Mouse (Mus musculus): ENCODE results near the gene Hlcs. TPM values are rescaled to one million over a fixed set of nuclear protein-coding genes. Genes with fewer than 3 reads are reported as not detected.

Gene Hlcs
- total and polyA plus RNA-seq, 3 experiments = 2.1 to 15.5 (median 3.1) TPM

- H3K27me3 ChIP-seq (ENCODE audit: insufficient read depth, low read length) = no peaks in the 10 kb centered on the region
- H3K4me1 ChIP-seq (ENCODE audit: insufficient read depth, low read depth, low read length) = no peaks in the 10 kb centered on the region
- H3K9me3 ChIP-seq (replicated peaks) = no peaks in the 10 kb centered on the region
- DNase-seq (ENCODE audit: low spot score) (no peak), ATAC-seq (ENCODE audit: extremely low read depth, insufficient number of reproducible peaks, low FRiP score, poor library complexity, severe bottlenecking) (no peak)
- no peak for TF ChIP-seq GATA1 (IDR thresholded peaks at IDR 0.05; ENCODE audit: borderline replicate concordance, low read length)
- no peak overlapping the region for H3K4me3 ChIP-seq (ENCODE audit: low read depth, low read length)
- H3K36me3 ChIP-seq (replicated peaks) = peaks cover 67% of the 10 kb centered on the region
Observed at GRCm38 (mm10) chr16:94264611-94265010, 48.8 kb downstream of the Hlcs start.

GRCm38 (mm10) chr16:94262501-94262900 lies 50.9 kb downstream of the Hlcs start:
- peaks cover 65% of the 10 kb centered on the region for H3K36me3 ChIP-seq (replicated peaks)
- no peak for ATAC-seq (ENCODE audit: extremely low read depth, insufficient number of reproducible peaks, low FRiP score, poor library complexity, severe bottlenecking)

GRCm38 (mm10) chr16:94260938-94261630 lies 52.3 kb downstream of the Hlcs start:
- Histone ChIP-seq H3K4me3 (ENCODE audit: low read depth, low read length) (no peak overlapping the region), H3K9me3 (replicated peaks) (no peaks in the 10 kb centered on the region), H3K4me1 (ENCODE audit: insufficient read depth, low read depth, low read length) (peaks cover 2% of the 10 kb centered on the region; the same call in 1 of the 2 replicates), H3K27me3 (ENCODE audit: insufficient read depth, low read length) (no peaks in the 10 kb centered on the region), H3K36me3 (replicated peaks) (peaks cover 58% of the 10 kb centered on the region)
- ATAC-seq (ENCODE audit: extremely low read depth, insufficient number of reproducible peaks, low FRiP score, poor library complexity, severe bottlenecking) (no peak), DNase-seq (ENCODE audit: low spot score) (no peak)
- TF ChIP-seq GATA2 (IDR thresholded peaks at IDR 0.05; ENCODE audit: borderline replicate concordance, low read depth, low read length) = no peak
- TF ChIP-seq CTCF (IDR thresholded peaks at IDR 0.05; ENCODE audit: low read depth, low read length) = no peak
- TF ChIP-seq POLR2AphosphoS5 (IDR thresholded peaks at IDR 0.05; ENCODE audit: insufficient replicate concordance, low read depth, low read length) = no peak
- TF ChIP-seq GATA1 (IDR thresholded peaks at IDR 0.05; ENCODE audit: borderline replicate concordance, low read length) = no peak

More at GRCm38 (mm10) chr16:94262501-94262900, 50.9 kb downstream of the Hlcs start:
- Histone ChIP-seq H3K4me3 (ENCODE audit: low read depth, low read length) (no peak overlapping the region), H3K4me1 (ENCODE audit: insufficient read depth, low read depth, low read length) (peaks cover 2% of the 10 kb centered on the region; the same call in 1 of the 2 replicates), H3K27me3 (ENCODE audit: insufficient read depth, low read length) (no peaks in the 10 kb centered on the region), H3K9me3 (replicated peaks) (no peaks in the 10 kb centered on the region)
- DNase-seq (ENCODE audit: low spot score) = no peak
- TF ChIP-seq CTCF (IDR thresholded peaks at IDR 0.05; ENCODE audit: low read depth, low read length) (no peak), POLR2AphosphoS5 (IDR thresholded peaks at IDR 0.05; ENCODE audit: insufficient replicate concordance, low read depth, low read length) (no peak), GATA1 (IDR thresholded peaks at IDR 0.05; ENCODE audit: borderline replicate concordance, low read length) (no peak), TAL1 (conservative IDR thresholded peaks at IDR 0.05; ENCODE audit: low read depth, low read length) (no peak), GATA2 (IDR thresholded peaks at IDR 0.05; ENCODE audit: borderline replicate concordance, low read depth, low read length) (no peak)

DNA sequence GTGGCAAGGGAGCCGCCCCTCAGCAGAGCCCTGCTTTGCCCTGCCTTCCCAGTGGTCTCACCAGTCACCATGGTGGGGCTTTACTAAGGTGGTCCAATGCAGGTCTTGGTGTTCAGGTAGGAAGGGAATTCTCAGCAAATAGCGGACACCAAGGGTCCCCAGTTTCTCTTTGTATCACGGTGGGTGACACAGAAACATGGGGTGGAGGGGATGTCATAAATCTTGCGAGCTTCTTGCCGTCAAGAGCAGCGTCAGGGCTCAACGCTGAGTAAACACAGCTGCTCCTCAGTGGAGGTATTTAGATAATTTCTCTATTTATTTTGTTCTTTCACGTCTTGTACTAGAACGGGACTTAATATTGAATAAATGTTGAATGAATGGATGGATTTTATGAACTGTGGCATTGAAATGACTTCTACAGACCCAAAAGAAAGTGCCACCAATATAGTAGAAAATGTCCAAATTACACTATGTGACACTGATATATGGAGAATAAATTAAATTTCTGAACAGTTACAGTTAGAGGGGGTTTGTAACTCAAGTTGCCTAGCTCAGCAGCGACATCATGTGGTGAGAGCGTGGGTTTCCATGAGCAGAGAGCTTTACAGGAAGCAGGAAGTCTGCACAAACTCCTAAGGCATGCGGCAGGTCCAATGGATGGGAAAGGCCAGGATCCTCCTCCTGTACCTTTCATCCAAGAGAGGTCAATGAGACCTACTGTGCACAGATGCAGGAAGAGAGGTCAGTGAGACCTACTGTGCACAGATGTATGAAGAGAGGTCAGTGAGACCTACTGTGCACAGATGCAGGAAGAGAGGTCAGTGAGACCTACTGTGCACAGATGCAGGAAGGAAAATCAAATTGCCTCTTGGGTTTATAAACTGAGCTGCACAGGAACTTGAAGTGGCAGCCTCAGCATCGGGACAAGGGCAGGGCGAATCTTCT lies 54.7 kb downstream of the Hlcs start:
- Histone ChIP-seq H3K27me3 (ENCODE audit: insufficient read depth, low read length) (no peaks in the 10 kb centered on the region), H3K4me3 (ENCODE audit: low read depth, low read length) (no peak overlapping the region), H3K36me3 (replicated peaks) (peaks cover 46% of the 10 kb centered on the region), H3K9me3 (replicated peaks) (no peaks in the 10 kb centered on the region), H3K4me1 (ENCODE audit: insufficient read depth, low read depth, low read length) (peaks cover 2% of the 10 kb centered on the region; the same call in 1 of the 2 replicates)
- DNase-seq (ENCODE audit: low spot score) = peak; percentile 54
- no peak for TF ChIP-seq POLR2AphosphoS5 (IDR thresholded peaks at IDR 0.05; ENCODE audit: insufficient replicate concordance, low read depth, low read length)
- TF ChIP-seq CTCF (IDR thresholded peaks at IDR 0.05; ENCODE audit: low read depth, low read length) = peak; percentile 80
- ATAC-seq (ENCODE audit: extremely low read depth, insufficient number of reproducible peaks, low FRiP score, poor library complexity, severe bottlenecking) = peak; percentile 63

DNA sequence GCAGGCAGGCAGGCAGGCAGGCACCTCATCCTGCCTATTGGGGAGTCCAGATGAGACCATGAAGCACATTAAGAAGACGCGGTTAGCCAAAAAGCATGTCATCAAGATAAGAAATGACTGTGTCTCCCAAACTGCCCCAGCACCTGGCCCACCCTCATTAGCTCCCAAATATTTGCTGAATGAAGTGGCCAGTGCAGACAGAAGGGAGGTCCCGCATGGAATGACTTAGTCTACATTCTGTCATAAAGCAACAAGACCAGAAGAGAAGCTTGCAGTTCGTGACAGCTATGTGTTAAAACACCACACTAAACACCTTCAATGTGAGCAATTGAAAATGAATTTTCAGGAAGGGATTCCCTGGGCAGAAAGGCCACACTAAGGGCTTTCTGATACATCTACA lies 57.8 kb downstream of the Hlcs start:
- no peaks in the 10 kb centered on the region for H3K9me3 ChIP-seq (replicated peaks)
- peaks cover 25% of the 10 kb centered on the region for H3K36me3 ChIP-seq (replicated peaks)
- H3K4me3 ChIP-seq (ENCODE audit: low read depth, low read length) = no peak overlapping the region
- H3K27me3 ChIP-seq (ENCODE audit: insufficient read depth, low read length) = no peaks in the 10 kb centered on the region
- ATAC-seq (ENCODE audit: extremely low read depth, insufficient number of reproducible peaks, low FRiP score, poor library complexity, severe bottlenecking) (no peak), DNase-seq (ENCODE audit: low spot score) (no peak)
- no peak for TF ChIP-seq TAL1 (conservative IDR thresholded peaks at IDR 0.05; ENCODE audit: low read depth, low read length)
- no peak for TF ChIP-seq GATA2 (IDR thresholded peaks at IDR 0.05; ENCODE audit: borderline replicate concordance, low read depth, low read length)
- TF ChIP-seq POLR2AphosphoS5 (IDR thresholded peaks at IDR 0.05; ENCODE audit: insufficient replicate concordance, low read depth, low read length) = no peak
- no peak for TF ChIP-seq CTCF (IDR thresholded peaks at IDR 0.05; ENCODE audit: low read depth, low read length)
- no peak for TF ChIP-seq GATA1 (IDR thresholded peaks at IDR 0.05; ENCODE audit: borderline replicate concordance, low read length)
- peaks cover 2% of the 10 kb centered on the region; the same call in 1 of the 2 replicates for H3K4me1 ChIP-seq (ENCODE audit: insufficient read depth, low read depth, low read length)

GRCm38 (mm10) chr16:94255035-94255434 lies 58.3 kb downstream of the Hlcs start:
- ATAC-seq (ENCODE audit: extremely low read depth, insufficient number of reproducible peaks, low FRiP score, poor library complexity, severe bottlenecking) = no peak
- TF ChIP-seq TAL1 (conservative IDR thresholded peaks at IDR 0.05; ENCODE audit: low read depth, low read length) (no peak), GATA1 (IDR thresholded peaks at IDR 0.05; ENCODE audit: borderline replicate concordance, low read length) (no peak), POLR2AphosphoS5 (IDR thresholded peaks at IDR 0.05; ENCODE audit: insufficient replicate concordance, low read depth, low read length) (no peak), CTCF (IDR thresholded peaks at IDR 0.05; ENCODE audit: low read depth, low read length) (no peak)
- no peak for DNase-seq (ENCODE audit: low spot score)
- Histone ChIP-seq H3K4me3 (ENCODE audit: low read depth, low read length) (no peak overlapping the region), H3K27me3 (ENCODE audit: insufficient read depth, low read length) (no peaks in the 10 kb centered on the region), H3K36me3 (replicated peaks) (peaks cover 23% of the 10 kb centered on the region), H3K4me1 (ENCODE audit: insufficient read depth, low read depth, low read length) (peaks cover 2% of the 10 kb centered on the region; the same call in 1 of the 2 replicates), H3K9me3 (replicated peaks) (no peaks in the 10 kb centered on the region)

Measured in G1E (cell line).